ENCODE assay signal across 25 mouse cellular contexts in genomic region chr4:115850631-115851030, GRCm38 (mm10). TPM values are rescaled to one million over a fixed set of nuclear protein-coding genes. Genes with fewer than 3 reads are reported as not detected.
DNase-seq lines count a peak whose midpoint lies in the region; ATAC-seq and TF ChIP-seq lines count a peak whose summit lies in the region.
"Had no signal": no experiment of that assay in that cellular context is flagged by ENCODE, and none has a peak within 500 bp of the region (broad histone marks: within the 10 kb centered on the region; RNA-seq: fewer than 3 reads in every experiment).

No protein-coding gene starts in this region.

- peaks cover 23% of the 10 kb centered on the region for H3K36me3 ChIP-seq in stomach, embryonic 15.5 days
- no peaks in the 10 kb centered on the region; the same call in 1 of the 2 replicates for H3K36me3 ChIP-seq in stomach, postnatal 0 days (ENCODE audit: control insufficient read depth, insufficient read depth, low read length)
- peaks cover 72% of the 10 kb centered on the region for H3K36me3 ChIP-seq in liver, postnatal 0 days (replicated peaks; ENCODE audit: insufficient read depth, low read length)

- H3K27me3 ChIP-seq in stomach, embryonic 15.5 days (replicated peaks) = no peaks in the 10 kb centered on the region
- no peaks in the 10 kb centered on the region for H3K27me3 ChIP-seq in stomach, postnatal 0 days (ENCODE audit: control insufficient read depth, insufficient read depth, low read length)
- H3K27me3 ChIP-seq in liver, postnatal 0 days (ENCODE audit: insufficient read depth, low read length) = no peaks in the 10 kb centered on the region
- H3K27me3 ChIP-seq: embryonic facial prominence, embryonic 13.5 days; forebrain, embryonic 12.5 days; hindbrain, embryonic 12.5 days had no signal

- WGBS in stomach, embryonic 15.5 days = 25% methylated on average over 2 of the region's 2 CpGs
- WGBS in stomach, postnatal 0 days = 21% methylated on average over 2 of the region's 2 CpGs
- WGBS in liver, postnatal 0 days (ENCODE audit: insufficient replicate concordance) = 44% methylated on average over 2 of the region's 2 CpGs

- H3K4me3 ChIP-seq in stomach, embryonic 15.5 days (replicated peaks) = no peak overlapping the region
- no peak overlapping the region for H3K4me3 ChIP-seq in stomach, postnatal 0 days (ENCODE audit: low read depth, low read length)
- no peak overlapping the region for H3K4me3 ChIP-seq in liver, postnatal 0 days (ENCODE audit: low read depth, low read length)
- H3K4me3 ChIP-seq: embryonic facial prominence, embryonic 13.5 days; forebrain, embryonic 12.5 days; heart, embryonic 10.5 days; hindbrain, embryonic 12.5 days had no signal

- no peak for TF ChIP-seq CTCF in stomach, postnatal 0 days (IDR thresholded peaks at IDR 0.05; ENCODE audit: low read depth)
- TF ChIP-seq CTCF in liver, postnatal 0 days (IDR thresholded peaks at IDR 0.05; ENCODE audit: low read depth) = no peak

- peak overlapping the region; percentile 36; the same call in 1 of the 2 replicates for H3K27ac ChIP-seq in stomach, embryonic 15.5 days
- H3K27ac ChIP-seq in stomach, postnatal 0 days (replicated peaks) = no peak overlapping the region
- H3K27ac ChIP-seq in liver, postnatal 0 days (ENCODE audit: low read depth) = 0 out of 2 replicates have a peak overlapping the region, but pooled peaks have one; percentile 46
- H3K27ac ChIP-seq: embryonic facial prominence, embryonic 13.5 days; forebrain, embryonic 12.5 days; heart, embryonic 10.5 days; hindbrain, embryonic 12.5 days had no signal

- DNase-seq in embryo, embryonic 10 days (ENCODE audit: low spot score) = peak; percentile 22
- no peak for DNase-seq in embryo, embryonic 9.5 days (ENCODE audit: extremely low spot score)
- DNase-seq in stomach, postnatal 0 days (ENCODE audit: low spot score) = no peak
- DNase-seq in liver, postnatal 0 days = no peak
- no peak for DNase-seq in layer of hippocampus, adult 8-10 months (ENCODE audit: low spot score in 2 of 2)
- DNase-seq in layer of hippocampus, postnatal 36 days = no peak
- DNase-seq: adrenal gland, adult 8-10 months; adrenal gland, postnatal 36 days; cerebellum, adult 11 months; cerebellum, adult 8-10 months; cerebellum, postnatal 14 days; gastrocnemius, postnatal 10 days; heart, adult 18-20 months; heart, postnatal 10 days; heart, postnatal 4 days had no signal

- H3K4me2 ChIP-seq in stomach, embryonic 15.5 days = no peak overlapping the region
- H3K4me2 ChIP-seq in stomach, postnatal 0 days (replicated peaks; ENCODE audit: low read depth) = no peak overlapping the region
- no peak overlapping the region for H3K4me2 ChIP-seq in liver, postnatal 0 days (ENCODE audit: low read depth, low read length)
- H3K4me2 ChIP-seq: embryonic facial prominence, embryonic 13.5 days; forebrain, embryonic 12.5 days; hindbrain, embryonic 12.5 days had no signal

- no peak for TF ChIP-seq EP300 in stomach, postnatal 0 days (optimal IDR thresholded peaks at IDR 0.05)
- TF ChIP-seq EP300 in liver, postnatal 0 days (IDR thresholded peaks at IDR 0.05; ENCODE audit: low read depth) = no peak

- 0 out of 2 replicates have a peak, but pooled peaks cover 5% of the 10 kb centered on the region for H3K4me1 ChIP-seq in stomach, embryonic 15.5 days
- H3K4me1 ChIP-seq in stomach, postnatal 0 days (replicated peaks; ENCODE audit: control insufficient read depth, insufficient read depth) = no peaks in the 10 kb centered on the region
- peaks cover 56% of the 10 kb centered on the region for H3K4me1 ChIP-seq in liver, postnatal 0 days (ENCODE audit: insufficient read depth)

- no peaks in the 10 kb centered on the region for H3K9me3 ChIP-seq in stomach, embryonic 15.5 days
- no peaks in the 10 kb centered on the region for H3K9me3 ChIP-seq in stomach, postnatal 0 days (ENCODE audit: control insufficient read depth, low read length)
- H3K9me3 ChIP-seq in liver, postnatal 0 days (ENCODE audit: low read length) = no peaks in the 10 kb centered on the region
- H3K9me3 ChIP-seq: embryonic facial prominence, embryonic 13.5 days; forebrain, embryonic 12.5 days; G1E; heart, embryonic 10.5 days; hindbrain, embryonic 12.5 days had no signal

- ATAC-seq in stomach, embryonic 15.5 days (ENCODE audit: insufficient read depth, low FRiP score, low read depth) = no peak
- ATAC-seq in stomach, postnatal 0 days (ENCODE audit: low FRiP score, low TSS enrichment) = no peak
- no peak for ATAC-seq in liver, postnatal 0 days
- ATAC-seq: forebrain, embryonic 16.5 days had no signal

- H3K9ac ChIP-seq in stomach, embryonic 15.5 days = no peak overlapping the region
- H3K9ac ChIP-seq in stomach, postnatal 0 days (ENCODE audit: low read length) = no peak overlapping the region
- no peak overlapping the region for H3K9ac ChIP-seq in liver, postnatal 0 days (replicated peaks)
- H3K9ac ChIP-seq: embryonic facial prominence, embryonic 13.5 days; forebrain, embryonic 12.5 days; hindbrain, embryonic 12.5 days had no signal

RNA-seq across cellular contexts. Expression of gene Mknk1, which starts 11.6 kb away (rescaled TPM):
- 43.1 and 58.5 TPM in 2 replicates for polyA plus RNA-seq in stomach, embryonic 15.5 days (2015; fragmentation: Nextera tagmentation; extraction: Ambion mirVana)
- polyA plus RNA-seq in stomach, postnatal 0 days (2015; fragmentation: Nextera tagmentation; extraction: Ambion mirVana) = 11.6 and 15.1 TPM in 2 replicates
- 31.6 and 37.0 TPM in 2 replicates for polyA plus RNA-seq in liver, postnatal 0 days (2015; fragmentation: Nextera tagmentation; extraction: Ambion mirVana)
- 10 to 100 TPM; 47.2 to 70.6 (median 53.7) TPM for total RNA-seq in layer of hippocampus, adult 8-10 months (2022)
- 10 to 100 TPM; 43.0 to 45.1 TPM for total RNA-seq in layer of hippocampus, postnatal 36 days (2021)

RNA-seq across cellular contexts. Expression of gene Mob3c, which starts 22.7 kb away (rescaled TPM):
- 11.8 and 13.5 TPM in 2 replicates for polyA plus RNA-seq in stomach, embryonic 15.5 days (2015; fragmentation: Nextera tagmentation; extraction: Ambion mirVana)
- polyA plus RNA-seq in stomach, postnatal 0 days (2015; fragmentation: Nextera tagmentation; extraction: Ambion mirVana) = 7.5 and 8.1 TPM in 2 replicates
- 7.3 and 10.0 TPM in 2 replicates for polyA plus RNA-seq in liver, postnatal 0 days (2015; fragmentation: Nextera tagmentation; extraction: Ambion mirVana)
- 10 to 100 TPM in 1 of 4 experiments, 1 to 10 TPM in 3; 4.5 to 10.2 (median 7.1) TPM for total RNA-seq in layer of hippocampus, adult 8-10 months (2022)
- 1 to 10 TPM; 4.6 to 5.1 TPM for total RNA-seq in layer of hippocampus, postnatal 36 days (2021)

RNA-seq across cellular contexts. Expression of gene Kncn, which starts 33.6 kb away (rescaled TPM):
- not detected in 2 replicates for polyA plus RNA-seq in stomach, embryonic 15.5 days (2015; fragmentation: Nextera tagmentation; extraction: Ambion mirVana)
- not detected in 2 replicates for polyA plus RNA-seq in stomach, postnatal 0 days (2015; fragmentation: Nextera tagmentation; extraction: Ambion mirVana)
- polyA plus RNA-seq in liver, postnatal 0 days (2015; fragmentation: Nextera tagmentation; extraction: Ambion mirVana) = not detected in 2 replicates
- total RNA-seq in layer of hippocampus, adult 8-10 months (2022) = under 1 TPM in 3 of 4 experiments, not detected in 1; 0.39 to 0.53 (median 0.41) TPM
- total RNA-seq in layer of hippocampus, postnatal 36 days (2021) = under 1 TPM in 1 of 2 experiments, not detected in 1; 0.35 TPM
- total RNA-seq: adrenal gland, adult 8-10 months; adrenal gland, postnatal 36 days; common myeloid progenitor, adult 5-6 weeks; G1E; gastrocnemius, postnatal 10 days; gastrocnemius, postnatal 4 days; heart, adult 18-20 months; heart, postnatal 10 days; heart, postnatal 4 days had no signal
- polyA plus RNA-seq: embryonic facial prominence, embryonic 13.5 days; forebrain, embryonic 12.5 days; G1E; heart, embryonic 10.5 days; heart, embryonic 14.5 days; hindbrain, embryonic 12.5 days had no signal

RNA-seq across cellular contexts. Expression of gene 6430628N08Rik, which starts 39.8 kb away (rescaled TPM):
- not detected in 2 replicates for polyA plus RNA-seq in stomach, embryonic 15.5 days (2015; fragmentation: Nextera tagmentation; extraction: Ambion mirVana)
- not detected in 2 replicates for polyA plus RNA-seq in stomach, postnatal 0 days (2015; fragmentation: Nextera tagmentation; extraction: Ambion mirVana)
- polyA plus RNA-seq in liver, postnatal 0 days (2015; fragmentation: Nextera tagmentation; extraction: Ambion mirVana) = not detected in 2 replicates
- total RNA-seq in layer of hippocampus, adult 8-10 months (2022) = under 1 TPM in 2 of 4 experiments, not detected in 2; 0.20 to 0.28 TPM
- not detected for total RNA-seq in layer of hippocampus, postnatal 36 days (2021)
- total RNA-seq: adrenal gland, adult 8-10 months; adrenal gland, postnatal 36 days; common myeloid progenitor, adult 5-6 weeks; G1E; gastrocnemius, postnatal 10 days; gastrocnemius, postnatal 4 days; heart, adult 18-20 months; heart, postnatal 10 days; heart, postnatal 4 days had no signal
- polyA plus RNA-seq: embryonic facial prominence, embryonic 13.5 days; forebrain, embryonic 12.5 days; G1E; heart, embryonic 10.5 days; heart, embryonic 14.5 days had no signal
